Comparison of ENCODE assay signal across 8 mouse cellular contexts in genomic region chr1:153424770-153425584, GRCm38 (mm10). TPM values are rescaled to one million over a fixed set of nuclear protein-coding genes. Genes with fewer than 3 reads are reported as not detected.
DNase-seq lines count a peak whose midpoint lies in the region; ATAC-seq and TF ChIP-seq lines count a peak whose summit lies in the region.

Gene Shcbp1l (plus strand): TSS chr1:153425162.

- peaks cover 5% of the 10 kb centered on the region; the same call in 1 of the 2 replicates for H3K4me1 ChIP-seq in forebrain, embryonic 11.5 days (replicated peaks; ENCODE audit: control insufficient read depth, insufficient read depth, low read length)
- H3K4me1 ChIP-seq in heart, embryonic 15.5 days (replicated peaks) = peaks cover 14% of the 10 kb centered on the region
- H3K4me1 ChIP-seq in liver, embryonic 13.5 days (replicated peaks) = peaks cover 24% of the 10 kb centered on the region
- peaks cover 6% of the 10 kb centered on the region; the same call in 1 of the 2 replicates for H3K4me1 ChIP-seq in neural tube, embryonic 11.5 days (ENCODE audit: control insufficient read depth, insufficient read depth, low read length)
- no peaks in the 10 kb centered on the region; the same call in 1 of the 2 replicates for H3K4me1 ChIP-seq in stomach, postnatal 0 days (replicated peaks; ENCODE audit: control insufficient read depth, insufficient read depth)

- H3K27me3 ChIP-seq in forebrain, embryonic 11.5 days (ENCODE audit: control insufficient read depth, insufficient read depth, low read length) = peaks cover 6% of the 10 kb centered on the region
- H3K27me3 ChIP-seq in heart, embryonic 15.5 days = peaks cover 13% of the 10 kb centered on the region
- peaks cover 13% of the 10 kb centered on the region; the same call in 1 of the 2 replicates for H3K27me3 ChIP-seq in liver, embryonic 13.5 days
- peaks cover 5% of the 10 kb centered on the region; the same call in 1 of the 2 replicates for H3K27me3 ChIP-seq in neural tube, embryonic 11.5 days (ENCODE audit: control insufficient read depth, insufficient read depth, low read length)
- no peaks in the 10 kb centered on the region for H3K27me3 ChIP-seq in stomach, postnatal 0 days (ENCODE audit: control insufficient read depth, insufficient read depth, low read length)

- no peaks in the 10 kb centered on the region for H3K9me3 ChIP-seq in forebrain, embryonic 11.5 days (ENCODE audit: control insufficient read depth, low read length)
- no peaks in the 10 kb centered on the region for H3K9me3 ChIP-seq in heart, embryonic 15.5 days (replicated peaks)
- H3K9me3 ChIP-seq in liver, embryonic 13.5 days (replicated peaks) = no peaks in the 10 kb centered on the region
- no peaks in the 10 kb centered on the region for H3K9me3 ChIP-seq in neural tube, embryonic 11.5 days (ENCODE audit: control insufficient read depth, low read length)
- no peaks in the 10 kb centered on the region for H3K9me3 ChIP-seq in stomach, postnatal 0 days (ENCODE audit: control insufficient read depth, low read length)

- WGBS in forebrain, embryonic 11.5 days = 3% methylated on average over 60 of the region's 60 CpGs
- WGBS in heart, embryonic 15.5 days = 4% methylated on average over 60 of the region's 60 CpGs
- 2% methylated on average over 60 of the region's 60 CpGs for WGBS in liver, embryonic 13.5 days (ENCODE audit: insufficient replicate concordance)
- WGBS in neural tube, embryonic 11.5 days = 4% methylated on average over 60 of the region's 60 CpGs
- WGBS in stomach, postnatal 0 days = 4% methylated on average over 59 of the region's 60 CpGs

- no peak for TF ChIP-seq EP300 in stomach, postnatal 0 days (optimal IDR thresholded peaks at IDR 0.05)

- no peaks in the 10 kb centered on the region for H3K36me3 ChIP-seq in forebrain, embryonic 11.5 days (ENCODE audit: control insufficient read depth, insufficient read depth, low read length)
- H3K36me3 ChIP-seq in heart, embryonic 15.5 days = no peaks in the 10 kb centered on the region
- H3K36me3 ChIP-seq in liver, embryonic 13.5 days = no peaks in the 10 kb centered on the region
- no peaks in the 10 kb centered on the region for H3K36me3 ChIP-seq in neural tube, embryonic 11.5 days (ENCODE audit: control insufficient read depth, insufficient read depth, low read length)
- no peaks in the 10 kb centered on the region for H3K36me3 ChIP-seq in stomach, postnatal 0 days (ENCODE audit: control insufficient read depth, insufficient read depth, low read length)

- peak; percentile 70 for DNase-seq in c-Kit-positive CD71-positive TER-119-negative erythroid progenitor cells, embryonic 14.5 days (ENCODE audit: low read depth)
- DNase-seq in forebrain, embryonic 11.5 days (ENCODE audit: low spot score) = peak; percentile 80
- DNase-seq in kidney, postnatal 25 days = peak; percentile 47 to 67
- DNase-seq in liver, embryonic 13.5 days = peak; percentile 78
- peak; percentile 72 for DNase-seq in neural tube, embryonic 11.5 days (ENCODE audit: low spot score)
- DNase-seq in stomach, postnatal 0 days (ENCODE audit: low spot score) = peak; percentile 71

- peak within 1 kb of the TSS; percentile 50 for H3K4me3 ChIP-seq in forebrain, embryonic 11.5 days (ENCODE audit: low read depth, low read length)
- H3K4me3 ChIP-seq in heart, embryonic 15.5 days = peak within 1 kb of the TSS; percentile 64
- H3K4me3 ChIP-seq in liver, embryonic 13.5 days (replicated peaks) = peak within 1 kb of the TSS; percentile 67
- peak within 1 kb of the TSS; percentile 51 for H3K4me3 ChIP-seq in neural tube, embryonic 11.5 days (ENCODE audit: low read depth, low read length)
- peak within 1 kb of the TSS; percentile 46 for H3K4me3 ChIP-seq in stomach, postnatal 0 days (ENCODE audit: low read depth, low read length)

- TF ChIP-seq CTCF in stomach, postnatal 0 days (IDR thresholded peaks at IDR 0.05; ENCODE audit: low read depth) = no peak

- ATAC-seq in CD4-positive, CD25-positive, alpha-beta regulatory T cell, adult 4 months = peak; percentile 81
- peak; percentile 87 for ATAC-seq in forebrain, embryonic 11.5 days (replicated peaks; ENCODE audit: low FRiP score)
- ATAC-seq in heart, embryonic 15.5 days (replicated peaks; ENCODE audit: insufficient number of reproducible peaks, insufficient read depth, low FRiP score, low read depth) = peak; percentile 74
- ATAC-seq in liver, embryonic 13.5 days (ENCODE audit: low read depth) = peak; percentile 91
- ATAC-seq in neural tube, embryonic 11.5 days (ENCODE audit: insufficient read depth, low FRiP score, low TSS enrichment) = peak; percentile 87
- ATAC-seq in stomach, postnatal 0 days (ENCODE audit: low FRiP score, low TSS enrichment) = peak; percentile 81

- H3K27ac ChIP-seq in forebrain, embryonic 11.5 days (ENCODE audit: low read depth, low read length) = no peak within 1 kb of the TSS
- no peak within 1 kb of the TSS for H3K27ac ChIP-seq in heart, embryonic 15.5 days
- H3K27ac ChIP-seq in liver, embryonic 13.5 days = peak within 1 kb of the TSS; percentile 96
- no peak within 1 kb of the TSS for H3K27ac ChIP-seq in neural tube, embryonic 11.5 days (ENCODE audit: low read depth, low read length)
- H3K27ac ChIP-seq in stomach, postnatal 0 days (replicated peaks) = no peak within 1 kb of the TSS

- H3K9ac ChIP-seq in forebrain, embryonic 11.5 days (ENCODE audit: low read length) = peak within 1 kb of the TSS; percentile 53
- H3K9ac ChIP-seq in heart, embryonic 15.5 days = peak within 1 kb of the TSS; percentile 59
- H3K9ac ChIP-seq in liver, embryonic 13.5 days = peak within 1 kb of the TSS; percentile 78
- H3K9ac ChIP-seq in neural tube, embryonic 11.5 days (ENCODE audit: low read length) = peak within 1 kb of the TSS; percentile 53
- H3K9ac ChIP-seq in stomach, postnatal 0 days (ENCODE audit: low read length) = peak within 1 kb of the TSS; percentile 57

- H3K4me2 ChIP-seq in forebrain, embryonic 11.5 days (ENCODE audit: low read depth, low read length, severe bottlenecking) = peak within 1 kb of the TSS; percentile 99
- H3K4me2 ChIP-seq in heart, embryonic 15.5 days = peak within 1 kb of the TSS; percentile 99
- H3K4me2 ChIP-seq in liver, embryonic 13.5 days = peak within 1 kb of the TSS; percentile 99
- H3K4me2 ChIP-seq in neural tube, embryonic 11.5 days (ENCODE audit: low read depth) = peak within 1 kb of the TSS; percentile 97
- H3K4me2 ChIP-seq in stomach, postnatal 0 days (replicated peaks; ENCODE audit: low read depth) = peak within 1 kb of the TSS; percentile 89

RNA-seq across cellular contexts. Expression of gene Shcbp1l, which starts in this region (rescaled TPM):
- polyA plus RNA-seq in CD4-positive, CD25-positive, alpha-beta regulatory T cell, adult 4 months (2017; shearing (Covaris generic)) = under 1 TPM; 0.26 to 0.47 TPM
- 0.19 and 0.37 TPM in 2 replicates for polyA plus RNA-seq in forebrain, embryonic 11.5 days (2014; fragmentation: Nextera tagmentation; extraction: Ambion mirVana)
- polyA plus RNA-seq in heart, embryonic 15.5 days (2015; fragmentation: Nextera tagmentation; extraction: Ambion mirVana) = 0.25 TPM in 1 of 2 replicates, not detected in the other
- polyA plus RNA-seq in liver, embryonic 13.5 days (2015; fragmentation: Nextera tagmentation; extraction: Ambion mirVana) = 0.21 and 0.23 TPM in 2 replicates
- polyA plus RNA-seq in neural tube, embryonic 11.5 days (2014; fragmentation: Nextera tagmentation; extraction: Ambion mirVana) = 0.37 TPM in 1 of 2 replicates, not detected in the other
- 0.04 and 0.23 TPM in 2 replicates for polyA plus RNA-seq in stomach, postnatal 0 days (2015; fragmentation: Nextera tagmentation; extraction: Ambion mirVana)

Comparison
In these comparisons a context has a peak if more than half of its experiments do, and no peak if none do; other contexts are left out.
1. Peak in ATAC-seq in CD4-positive, CD25-positive, alpha-beta regulatory T cell, adult 4 months; RNA of the gene not detected or under 1 TPM.
2. Peak in DNase-seq, ATAC-seq, H3K4me3 ChIP-seq, H3K9ac ChIP-seq and H3K4me2 ChIP-seq in forebrain, embryonic 11.5 days; RNA of the gene not detected or under 1 TPM.
3. Peak in ATAC-seq, H3K4me3 ChIP-seq, H3K9ac ChIP-seq and H3K4me2 ChIP-seq in heart, embryonic 15.5 days; RNA of the gene not detected or under 1 TPM.
4. Peak in DNase-seq, ATAC-seq, H3K4me3 ChIP-seq, H3K27ac ChIP-seq, H3K9ac ChIP-seq and H3K4me2 ChIP-seq in liver, embryonic 13.5 days; RNA of the gene not detected or under 1 TPM.
5. Peak in DNase-seq, ATAC-seq, H3K4me3 ChIP-seq, H3K9ac ChIP-seq and H3K4me2 ChIP-seq in neural tube, embryonic 11.5 days; RNA of the gene not detected or under 1 TPM.
6. Peak in DNase-seq, ATAC-seq, H3K4me3 ChIP-seq, H3K9ac ChIP-seq and H3K4me2 ChIP-seq in stomach, postnatal 0 days; RNA of the gene not detected or under 1 TPM.